Mouse (Mus musculus): ENCODE measurements around the gene Btbd11. TPM values are rescaled to one million over a fixed set of nuclear protein-coding genes. Genes with fewer than 3 reads are reported as not detected.

Gene Btbd11
- polyA plus RNA-seq, 1 experiment = 4.1 TPM

- Histone ChIP-seq H3K4me1 (ENCODE audit: control insufficient read depth, insufficient read depth, low read length) (no peaks in the 10 kb centered on the region; the same call in 1 of the 2 replicates), H3K4me3 (ENCODE audit: insufficient read depth, low read depth, low read length) (peak overlapping the region; percentile 70), H3K27ac (ENCODE audit: insufficient read depth, low read depth, low read length) (no peak overlapping the region), H3K27me3 (replicated peaks; ENCODE audit: control insufficient read depth, insufficient read depth, low read length) (no peaks in the 10 kb centered on the region), H3K36me3 (ENCODE audit: control insufficient read depth, insufficient read depth, low read length) (no peaks in the 10 kb centered on the region)
- WGBS = 2% methylated on average over 50 of the region's 50 CpGs
- TF ChIP-seq CTCF (conservative IDR thresholded peaks at IDR 0.05; ENCODE audit: insufficient read depth, insufficient read length, low read depth, low read length) = no peak
- TF ChIP-seq POLR2A (IDR thresholded peaks at IDR 0.05; ENCODE audit: low read depth, low read length) = no peak
- no peak for DNase-seq
Observed at GRCm38 (mm10) chr10:85388071-85388750, 1.6 kb downstream of the Btbd11 start.

- DNase-seq = no peak
- H3K27me3 ChIP-seq (replicated peaks; ENCODE audit: control insufficient read depth, insufficient read depth, low read length) = no peaks in the 10 kb centered on the region
- H3K27ac ChIP-seq (ENCODE audit: insufficient read depth, low read depth, low read length) = no peak overlapping the region
- H3K36me3 ChIP-seq (ENCODE audit: control insufficient read depth, insufficient read depth, low read length) = no peaks in the 10 kb centered on the region
- WGBS = 9% methylated on average over 9 of the region's 9 CpGs
- TF ChIP-seq POLR2A (IDR thresholded peaks at IDR 0.05; ENCODE audit: low read depth, low read length) (no peak), CTCF (conservative IDR thresholded peaks at IDR 0.05; ENCODE audit: insufficient read depth, insufficient read length, low read depth, low read length) (no peak; the same call in 1 of the 2 replicates)
- H3K4me3 ChIP-seq (ENCODE audit: insufficient read depth, low read depth, low read length) = no peak overlapping the region
- H3K4me1 ChIP-seq (ENCODE audit: control insufficient read depth, insufficient read depth, low read length) = no peaks in the 10 kb centered on the region; the same call in 1 of the 2 replicates
Observed at GRCm38 (mm10) chr10:85388751-85389115, 2.1 kb downstream of the Btbd11 start.

- no peaks in the 10 kb centered on the region; the same call in 1 of the 2 replicates for H3K4me1 ChIP-seq (ENCODE audit: control insufficient read depth, insufficient read depth, low read length)
- 44% methylated on average over 23 of the region's 23 CpGs for WGBS
- TF ChIP-seq POLR2A (IDR thresholded peaks at IDR 0.05; ENCODE audit: low read depth, low read length) = no peak
- TF ChIP-seq CTCF (conservative IDR thresholded peaks at IDR 0.05; ENCODE audit: insufficient read depth, insufficient read length, low read depth, low read length) = no peak
- H3K27me3 ChIP-seq (replicated peaks; ENCODE audit: control insufficient read depth, insufficient read depth, low read length) = no peaks in the 10 kb centered on the region
- H3K36me3 ChIP-seq (ENCODE audit: control insufficient read depth, insufficient read depth, low read length) = no peaks in the 10 kb centered on the region
- DNase-seq = no peak
- H3K27ac ChIP-seq (ENCODE audit: insufficient read depth, low read depth, low read length) = no peak overlapping the region
- no peak overlapping the region for H3K4me3 ChIP-seq (ENCODE audit: insufficient read depth, low read depth, low read length)
Observed at GRCm38 (mm10) chr10:85389286-85390139, 2.9 kb downstream of the Btbd11 start.

- no peak overlapping the region for H3K4me3 ChIP-seq (ENCODE audit: insufficient read depth, low read depth, low read length)
- no peak overlapping the region for H3K27ac ChIP-seq (ENCODE audit: insufficient read depth, low read depth, low read length)
- H3K36me3 ChIP-seq (ENCODE audit: control insufficient read depth, insufficient read depth, low read length) = no peaks in the 10 kb centered on the region
- WGBS = 75% methylated on average over 6 of the region's 6 CpGs
- H3K4me1 ChIP-seq (ENCODE audit: control insufficient read depth, insufficient read depth, low read length) = no peaks in the 10 kb centered on the region
- H3K27me3 ChIP-seq (replicated peaks; ENCODE audit: control insufficient read depth, insufficient read depth, low read length) = no peaks in the 10 kb centered on the region
- DNase-seq = no peak
- TF ChIP-seq POLR2A (IDR thresholded peaks at IDR 0.05; ENCODE audit: low read depth, low read length) (no peak), CTCF (conservative IDR thresholded peaks at IDR 0.05; ENCODE audit: insufficient read depth, insufficient read length, low read depth, low read length) (no peak)
Observed at GRCm38 (mm10) chr10:85393016-85393415, 6.4 kb downstream of the Btbd11 start.

GRCm38 (mm10) chr10:85394558-85394957 lies 7.9 kb downstream of the Btbd11 start:
- 59% methylated on average over 4 of the region's 4 CpGs for WGBS
- no peak for TF ChIP-seq POLR2A (IDR thresholded peaks at IDR 0.05; ENCODE audit: low read depth, low read length)
- TF ChIP-seq CTCF (conservative IDR thresholded peaks at IDR 0.05; ENCODE audit: insufficient read depth, insufficient read length, low read depth, low read length) = no peak
- Histone ChIP-seq H3K36me3 (ENCODE audit: control insufficient read depth, insufficient read depth, low read length) (no peaks in the 10 kb centered on the region), H3K27ac (ENCODE audit: insufficient read depth, low read depth, low read length) (no peak overlapping the region), H3K27me3 (replicated peaks; ENCODE audit: control insufficient read depth, insufficient read depth, low read length) (no peaks in the 10 kb centered on the region), H3K4me3 (ENCODE audit: insufficient read depth, low read depth, low read length) (no peak overlapping the region), H3K4me1 (ENCODE audit: control insufficient read depth, insufficient read depth, low read length) (no peaks in the 10 kb centered on the region)
- no peak for DNase-seq

GRCm38 (mm10) chr10:85411120-85411519 lies 24.5 kb downstream of the Btbd11 start:
- DNase-seq = no peak
- Histone ChIP-seq H3K4me1 (ENCODE audit: control insufficient read depth, insufficient read depth, low read length) (no peaks in the 10 kb centered on the region), H3K4me3 (ENCODE audit: insufficient read depth, low read depth, low read length) (no peak overlapping the region), H3K27me3 (replicated peaks; ENCODE audit: control insufficient read depth, insufficient read depth, low read length) (no peaks in the 10 kb centered on the region), H3K36me3 (ENCODE audit: control insufficient read depth, insufficient read depth, low read length) (no peaks in the 10 kb centered on the region), H3K27ac (ENCODE audit: insufficient read depth, low read depth, low read length) (no peak overlapping the region)
- TF ChIP-seq CTCF (conservative IDR thresholded peaks at IDR 0.05; ENCODE audit: insufficient read depth, insufficient read length, low read depth, low read length) (no peak), POLR2A (IDR thresholded peaks at IDR 0.05; ENCODE audit: low read depth, low read length) (no peak)
- WGBS = 77% methylated on average over 3 of the region's 3 CpGs

Data from kidney, adult 2 months (tissue).